Mouse (Mus musculus): Measurements from ENCODE around the gene C1qa.
A peak's percentile ranks its signal among the peaks of the same experiment; 100 is the strongest.

Gene C1qa

GRCm38 (mm10) chr4:136930474-136930873 lies 31.9 kb upstream of the C1qa start:
- no peaks in the 10 kb centered on the region for H3K36me3 ChIP-seq (ENCODE audit: insufficient read depth, low read length)
- H3K9me3 ChIP-seq (ENCODE audit: low read length), result no peaks in the 10 kb centered on the region
- peaks cover 52% of the 10 kb centered on the region for H3K27me3 ChIP-seq (ENCODE audit: insufficient read depth, low read length)
- TF ChIP-seq CTCF (conservative IDR thresholded peaks at IDR 0.05; ENCODE audit: low read length) (no peak), NANOG (IDR thresholded peaks at IDR 0.05; ENCODE audit: borderline replicate concordance, low read length) (no peak), POU5F1 (IDR thresholded peaks at IDR 0.05; ENCODE audit: borderline replicate concordance, low read length) (no peak)
- peak overlapping the region; percentile 75; the same call in 1 of the 2 replicates for H3K4me3 ChIP-seq (replicated peaks; ENCODE audit: low read length)
- H3K4me1 ChIP-seq (replicated peaks; ENCODE audit: low read depth, low read length), result peaks cover 49% of the 10 kb centered on the region

GRCm38 (mm10) chr4:136928928-136929327 lies 30.3 kb upstream of the C1qa start:
- H3K27me3 ChIP-seq (ENCODE audit: insufficient read depth, low read length), result peaks cover 47% of the 10 kb centered on the region
- no peaks in the 10 kb centered on the region for H3K36me3 ChIP-seq (ENCODE audit: insufficient read depth, low read length)
- H3K4me3 ChIP-seq (replicated peaks; ENCODE audit: low read length), result no peak overlapping the region
- H3K9me3 ChIP-seq (ENCODE audit: low read length), result no peaks in the 10 kb centered on the region
- H3K4me1 ChIP-seq (replicated peaks; ENCODE audit: low read depth, low read length), result peaks cover 34% of the 10 kb centered on the region
- TF ChIP-seq POU5F1 (IDR thresholded peaks at IDR 0.05; ENCODE audit: borderline replicate concordance, low read length), result no peak
- TF ChIP-seq CTCF (conservative IDR thresholded peaks at IDR 0.05; ENCODE audit: low read length), result peak; percentile 77

DNA sequence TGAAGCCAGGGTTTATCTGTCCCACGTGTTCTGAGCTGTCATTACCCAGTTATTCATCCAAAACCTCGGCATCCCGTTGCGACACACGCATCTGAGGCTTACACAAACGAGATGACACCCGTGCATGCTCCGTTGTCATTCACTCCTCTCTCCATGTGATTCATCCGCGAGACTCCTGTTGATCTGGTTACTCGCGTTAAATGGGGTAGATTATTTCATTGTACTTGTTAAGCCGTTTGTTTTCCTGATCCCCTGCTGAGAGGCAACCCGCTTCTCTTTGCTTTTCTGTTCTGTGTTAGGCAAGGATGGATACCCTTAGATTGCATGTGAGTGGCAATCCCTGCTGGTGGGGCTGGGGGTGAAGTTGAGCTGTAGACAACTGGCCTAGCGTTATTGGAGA lies 27.2 kb upstream of the C1qa start:
- no peaks in the 10 kb centered on the region for H3K36me3 ChIP-seq (ENCODE audit: insufficient read depth, low read length)
- peaks cover 43% of the 10 kb centered on the region for H3K27me3 ChIP-seq (ENCODE audit: insufficient read depth, low read length)
- no peaks in the 10 kb centered on the region for H3K9me3 ChIP-seq (ENCODE audit: low read length)
- no peak overlapping the region for H3K4me3 ChIP-seq (replicated peaks; ENCODE audit: low read length)
- TF ChIP-seq POU5F1 (IDR thresholded peaks at IDR 0.05; ENCODE audit: borderline replicate concordance, low read length), result no peak
- no peak for TF ChIP-seq CTCF (conservative IDR thresholded peaks at IDR 0.05; ENCODE audit: low read length)
- no peak for TF ChIP-seq NANOG (IDR thresholded peaks at IDR 0.05; ENCODE audit: borderline replicate concordance, low read length)
- H3K4me1 ChIP-seq (replicated peaks; ENCODE audit: low read depth, low read length), result peaks cover 20% of the 10 kb centered on the region

GRCm38 (mm10) chr4:136924529-136924928 lies 25.9 kb upstream of the C1qa start:
- H3K36me3 ChIP-seq (ENCODE audit: insufficient read depth, low read length), result no peaks in the 10 kb centered on the region
- no peak for TF ChIP-seq NANOG (IDR thresholded peaks at IDR 0.05; ENCODE audit: borderline replicate concordance, low read length)
- TF ChIP-seq POU5F1 (IDR thresholded peaks at IDR 0.05; ENCODE audit: borderline replicate concordance, low read length), result no peak
- TF ChIP-seq CTCF (conservative IDR thresholded peaks at IDR 0.05; ENCODE audit: low read length), result no peak
- peaks cover 16% of the 10 kb centered on the region for H3K4me1 ChIP-seq (replicated peaks; ENCODE audit: low read depth, low read length)
- no peaks in the 10 kb centered on the region for H3K9me3 ChIP-seq (ENCODE audit: low read length)
- H3K4me3 ChIP-seq (replicated peaks; ENCODE audit: low read length), result no peak overlapping the region
- peaks cover 45% of the 10 kb centered on the region for H3K27me3 ChIP-seq (ENCODE audit: insufficient read depth, low read length)

GRCm38 (mm10) chr4:136919526-136919925 lies 20.9 kb upstream of the C1qa start:
- no peaks in the 10 kb centered on the region for H3K36me3 ChIP-seq (ENCODE audit: insufficient read depth, low read length)
- H3K27me3 ChIP-seq (ENCODE audit: insufficient read depth, low read length), result peaks cover 56% of the 10 kb centered on the region
- no peaks in the 10 kb centered on the region for H3K9me3 ChIP-seq (ENCODE audit: low read length)
- no peak for TF ChIP-seq POU5F1 (IDR thresholded peaks at IDR 0.05; ENCODE audit: borderline replicate concordance, low read length)
- no peak for TF ChIP-seq NANOG (IDR thresholded peaks at IDR 0.05; ENCODE audit: borderline replicate concordance, low read length)
- no peak for TF ChIP-seq CTCF (conservative IDR thresholded peaks at IDR 0.05; ENCODE audit: low read length)
- peaks cover 20% of the 10 kb centered on the region for H3K4me1 ChIP-seq (replicated peaks; ENCODE audit: low read depth, low read length)
- H3K4me3 ChIP-seq (replicated peaks; ENCODE audit: low read length), result no peak overlapping the region

GRCm38 (mm10) chr4:136918834-136919233 lies 20.2 kb upstream of the C1qa start:
- Histone ChIP-seq H3K36me3 (ENCODE audit: insufficient read depth, low read length) (no peaks in the 10 kb centered on the region), H3K4me1 (replicated peaks; ENCODE audit: low read depth, low read length) (peaks cover 23% of the 10 kb centered on the region), H3K27me3 (ENCODE audit: insufficient read depth, low read length) (peaks cover 59% of the 10 kb centered on the region), H3K9me3 (ENCODE audit: low read length) (no peaks in the 10 kb centered on the region), H3K4me3 (replicated peaks; ENCODE audit: low read length) (no peak overlapping the region)
- TF ChIP-seq NANOG (IDR thresholded peaks at IDR 0.05; ENCODE audit: borderline replicate concordance, low read length) (no peak), CTCF (conservative IDR thresholded peaks at IDR 0.05; ENCODE audit: low read length) (no peak), POU5F1 (IDR thresholded peaks at IDR 0.05; ENCODE audit: borderline replicate concordance, low read length) (no peak)

DNA sequence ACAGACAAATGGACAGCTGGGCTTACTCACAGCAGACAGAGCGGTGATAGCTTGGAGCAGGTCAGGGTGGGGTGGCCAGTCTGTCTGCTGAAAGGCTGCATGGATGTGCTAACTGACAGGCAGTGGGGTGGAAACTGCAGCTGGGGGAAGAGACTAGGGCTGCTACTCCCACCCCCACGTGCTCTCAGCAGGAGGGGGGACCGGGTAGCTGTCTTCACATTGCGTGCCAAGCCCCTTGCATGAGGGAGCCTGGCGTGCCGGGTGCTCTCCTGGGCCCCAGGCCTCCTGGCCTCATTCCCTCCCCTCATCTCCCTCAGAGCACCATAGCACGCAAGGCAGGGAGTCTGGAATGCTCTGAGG lies 18.5 kb upstream of the C1qa start:
- peaks cover 23% of the 10 kb centered on the region for H3K4me1 ChIP-seq (replicated peaks; ENCODE audit: low read depth, low read length)
- TF ChIP-seq NANOG (IDR thresholded peaks at IDR 0.05; ENCODE audit: borderline replicate concordance, low read length) (no peak), POU5F1 (IDR thresholded peaks at IDR 0.05; ENCODE audit: borderline replicate concordance, low read length) (no peak), CTCF (conservative IDR thresholded peaks at IDR 0.05; ENCODE audit: low read length) (no peak)

DNA sequence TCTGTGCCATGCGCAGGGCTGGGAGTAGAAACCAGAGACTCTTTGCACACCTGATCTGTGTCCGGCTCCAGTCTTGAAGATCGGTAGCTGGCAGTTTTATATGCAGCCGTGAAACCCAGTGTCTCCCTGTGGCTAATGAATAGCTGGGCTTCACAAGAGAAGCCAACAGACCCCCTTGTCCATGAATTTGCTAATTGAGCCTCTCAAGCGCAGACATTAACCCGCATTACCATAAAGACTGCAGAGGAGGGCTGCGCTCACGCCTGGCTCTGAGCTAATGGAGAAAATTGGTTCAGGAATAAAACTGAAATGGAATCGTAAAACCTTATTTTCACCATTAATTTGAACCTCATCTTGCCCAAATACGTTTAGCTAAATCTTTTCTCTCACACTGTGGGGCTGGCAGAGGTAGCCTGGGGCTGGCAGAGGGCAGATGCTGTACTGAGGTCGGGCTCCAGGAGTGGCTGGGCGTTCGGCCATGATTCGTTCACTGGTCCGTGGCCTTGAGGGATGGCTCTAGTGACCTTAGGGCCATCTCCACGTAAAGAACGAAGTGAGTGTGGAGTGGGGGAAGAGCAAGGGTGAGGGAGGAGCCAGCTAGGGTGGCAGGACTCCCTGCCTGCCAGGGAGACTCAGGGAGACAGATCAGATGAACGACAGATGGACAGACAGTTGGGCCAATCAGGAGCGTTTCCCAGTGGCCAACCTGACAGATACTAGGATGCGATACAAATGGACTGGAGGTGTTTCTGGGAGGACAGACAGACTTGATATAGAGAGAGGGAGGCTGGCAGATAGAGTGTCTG lies 18.0 kb upstream of the C1qa start:
- H3K4me1 ChIP-seq (replicated peaks; ENCODE audit: low read depth, low read length), result peaks cover 28% of the 10 kb centered on the region
- no peak for TF ChIP-seq NANOG (IDR thresholded peaks at IDR 0.05; ENCODE audit: borderline replicate concordance, low read length)
- no peak overlapping the region for H3K4me3 ChIP-seq (replicated peaks; ENCODE audit: low read length)
- H3K9me3 ChIP-seq (ENCODE audit: low read length), result no peaks in the 10 kb centered on the region
- peaks cover 52% of the 10 kb centered on the region for H3K27me3 ChIP-seq (ENCODE audit: insufficient read depth, low read length)
- no peaks in the 10 kb centered on the region for H3K36me3 ChIP-seq (ENCODE audit: insufficient read depth, low read length)

More for the DNA sequence above, 18.5 kb upstream of the C1qa start:
- Histone ChIP-seq H3K9me3 (ENCODE audit: low read length) (no peaks in the 10 kb centered on the region), H3K27me3 (ENCODE audit: insufficient read depth, low read length) (peaks cover 53% of the 10 kb centered on the region), H3K4me3 (replicated peaks; ENCODE audit: low read length) (no peak overlapping the region), H3K36me3 (ENCODE audit: insufficient read depth, low read length) (no peaks in the 10 kb centered on the region)

DNA sequence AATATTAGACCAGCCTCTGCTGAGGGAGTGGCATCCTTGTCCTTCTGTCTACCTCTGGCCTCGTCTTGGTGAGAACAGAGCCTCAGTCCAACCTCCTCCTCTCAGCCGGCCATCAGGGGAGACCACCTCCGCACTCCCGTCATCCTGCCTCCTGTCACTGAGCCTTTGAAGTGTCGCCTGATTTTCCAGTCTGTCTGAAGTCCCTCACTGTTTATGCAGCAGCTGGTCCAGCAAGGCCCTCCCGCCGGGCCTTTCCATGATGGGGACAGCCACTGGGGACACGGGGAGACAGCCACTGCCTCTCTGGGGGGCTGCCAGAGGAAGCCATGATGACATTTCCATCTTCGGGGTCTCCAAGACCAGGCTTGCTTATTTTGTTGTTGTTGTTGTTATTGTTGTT lies 14.2 kb upstream of the C1qa start:
- H3K4me3 ChIP-seq (replicated peaks; ENCODE audit: low read length), result no peak overlapping the region
- H3K36me3 ChIP-seq (ENCODE audit: insufficient read depth, low read length), result no peaks in the 10 kb centered on the region
- H3K9me3 ChIP-seq (ENCODE audit: low read length), result no peaks in the 10 kb centered on the region
- H3K4me1 ChIP-seq (replicated peaks; ENCODE audit: low read depth, low read length), result peaks cover 38% of the 10 kb centered on the region
- TF ChIP-seq CTCF (conservative IDR thresholded peaks at IDR 0.05; ENCODE audit: low read length), result no peak
- no peak for TF ChIP-seq POU5F1 (IDR thresholded peaks at IDR 0.05; ENCODE audit: borderline replicate concordance, low read length)
- H3K27me3 ChIP-seq (ENCODE audit: insufficient read depth, low read length), result peaks cover 48% of the 10 kb centered on the region

All from E14TG2a.4 (cell line).